Mouse (Mus musculus) gastrocnemius, postnatal 14 days (tissue): ENCODE results near the gene Enpp3. TPM values are rescaled to one million over a fixed set of nuclear protein-coding genes. Genes with fewer than 3 reads are reported as not detected.

ENCODE experiments used
- DNase-seq: peaks from one replicate; pipeline ENCODE4 v3.0.0; 2021; ENCODE audit warnings: mixed read lengths
- intact Hi-C: fragments of 180-260 bp; cut with DNase I; formaldehyde crosslinking; loops from one replicate; pipeline ENCODE4 v1.15.1; 2025; ENCODE audit warnings: low total_unique reads
- total RNA-seq, 2 experiments: library from RNA; stranded (reverse); gene quantifications; 2 replicates each; pipeline ENCODE4 v1.2.3; 2021

The Enpp3 gene
- total RNA-seq, 2 experiments from 2014 or later, result 5.5 to 7.5 TPM

- DNase-seq, result no peak
- intact Hi-C loops, result no loop called here
These were observed 73.1 kb downstream of the Enpp3 start for GRCm38 (mm10) chr10:24769496-24769895.

- intact Hi-C loops, result no loop called here
- DNase-seq, result no peak
These were observed 74.9 kb downstream of the Enpp3 start for GRCm38 (mm10) chr10:24767695-24768094.

GRCm38 (mm10) chr10:24766061-24766460 lies 76.6 kb downstream of the Enpp3 start:
- intact Hi-C loops, result no loop called here
- DNase-seq, result no peak

GRCm38 (mm10) chr10:24765151-24765755 lies 77.4 kb downstream of the Enpp3 start:
- no peak for DNase-seq
- intact Hi-C loops, result no loop called here

- intact Hi-C loops, result no loop called here
- no peak for DNase-seq
These were observed 78.0 kb downstream of the Enpp3 start for GRCm38 (mm10) chr10:24764640-24765039.

GRCm38 (mm10) chr10:24763257-24763656 lies 79.4 kb downstream of the Enpp3 start:
- intact Hi-C loops, result no loop called here

GRCm38 (mm10) chr10:24758326-24758915 lies 84.2 kb downstream of the Enpp3 start:
- intact Hi-C loops, result no loop called here
- DNase-seq, result no peak

More at GRCm38 (mm10) chr10:24763257-24763656, 79.4 kb downstream of the Enpp3 start:
- DNase-seq, result no peak

- DNase-seq, result no peak
- intact Hi-C loops, result no loop called here
These were observed 87.6 kb downstream of the Enpp3 start for GRCm38 (mm10) chr10:24754874-24755540.

GRCm38 (mm10) chr10:24754251-24754835 lies 88.3 kb downstream of the Enpp3 start:
- intact Hi-C loops, result no loop called here
- DNase-seq, result no peak

GRCm38 (mm10) chr10:24753536-24754250 lies 88.9 kb downstream of the Enpp3 start:
- DNase-seq, result no peak
- intact Hi-C loops, result no loop called here

- DNase-seq, result no peak
- intact Hi-C loops, result no loop called here
These were observed 99.6 kb downstream of the Enpp3 start for GRCm38 (mm10) chr10:24742950-24743487.

- no peak for DNase-seq
- intact Hi-C loops, result no loop called here
These were observed 101.1 kb downstream of the Enpp3 start for GRCm38 (mm10) chr10:24741229-24742198.

GRCm38 (mm10) chr10:24739171-24739570 lies 103.5 kb downstream of the Enpp3 start:
- no peak for DNase-seq
- intact Hi-C loops, result no loop called here

GRCm38 (mm10) chr10:24738456-24738855 lies 104.2 kb downstream of the Enpp3 start:
- DNase-seq, result no peak
- intact Hi-C loops, result no loop called here

- intact Hi-C loops, result no loop called here
- no peak for DNase-seq
These were observed 107.4 kb downstream of the Enpp3 start for GRCm38 (mm10) chr10:24735027-24735777.

GRCm38 (mm10) chr10:24727478-24727877 lies 115.1 kb downstream of the Enpp3 start:
- intact Hi-C loops, result no loop called here
- DNase-seq, result no peak

GRCm38 (mm10) chr10:24725197-24725596 lies 117.4 kb downstream of the Enpp3 start:
- intact Hi-C loops, result no loop called here
- no peak for DNase-seq
